Mouse (Mus musculus) G1E (cell line): ENCODE measurements around the gene S100a9.

Experiments used
- CTCF ChIP-seq: IDR thresholded peaks from 2 replicates; pipeline ENCODE4 v1.5.1; 2012; ENCODE audit warnings: low read depth, low read length, inconsistent platforms, mixed read lengths
- GATA1 ChIP-seq: IDR thresholded peaks from 2 replicates; pipeline ENCODE4 v1.6.1; 2012; ENCODE audit warnings: borderline replicate concordance, low read length, inconsistent platforms, mixed read lengths
- POLR2AphosphoS5 ChIP-seq: IDR thresholded peaks from 2 replicates; pipeline ENCODE4 v1.6.1; 2012; ENCODE audit warnings: low read depth, low read length, inconsistent platforms; ENCODE audit not compliant: insufficient replicate concordance
- TAL1 ChIP-seq: conservative IDR thresholded peaks from 2 replicates; pipeline ENCODE4 v1.6.1; 2012; ENCODE audit warnings: low read depth, low read length, inconsistent platforms, mixed read lengths

- TF ChIP-seq CTCF: peak; percentile 75
- no peak for TF ChIP-seq POLR2AphosphoS5
- no peak for TF ChIP-seq TAL1
- TF ChIP-seq GATA1: no peak
These were observed 14.3 kb upstream of the S100a9 start for GRCm38 (mm10) chr3:90709591-90710460.
